Mouse (Mus musculus): ENCODE results near the gene Ahrr. TPM values are rescaled to one million over a fixed set of nuclear protein-coding genes. Genes with fewer than 3 reads are reported as not detected.

Gene Ahrr
- 0.02 and 0.51 TPM in 2 replicates for total RNA-seq (2015)
- total RNA-seq (2017): 0.25 and 0.34 TPM in 2 replicates

GRCm38 (mm10) chr13:74292167-74292566 is at the start of gene Ahrr:
Gene Ahrr, minus strand, starts transcription at chr13:74292331.
- peak; percentile 99 for ATAC-seq (replicated peaks; ENCODE audit: poor library complexity)

- peak; percentile 100 for ATAC-seq (replicated peaks; ENCODE audit: poor library complexity)
These were observed 48.9 kb upstream of the Ahrr start for GRCm38 (mm10) chr13:74341036-74341435.

DNA sequence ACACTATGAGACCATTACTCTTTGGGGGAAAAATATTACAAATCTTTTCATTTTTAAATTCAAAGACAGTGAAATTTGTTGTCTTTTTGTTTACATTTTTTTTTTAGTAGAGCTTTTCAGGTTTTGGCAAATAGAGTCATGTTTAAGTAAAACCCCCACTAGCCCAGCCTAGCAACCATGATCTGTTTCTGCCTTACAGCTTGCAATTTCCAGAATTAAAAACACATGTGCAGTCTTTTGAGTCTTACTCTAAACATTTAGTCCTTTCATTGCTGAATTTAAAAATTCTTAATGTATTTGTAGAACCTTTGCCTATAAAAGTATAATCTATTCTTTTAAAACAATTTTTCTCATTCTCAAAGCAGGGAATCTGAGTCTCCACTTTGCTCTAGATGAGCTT is 37.2 kb upstream of the Ahrr start:
- no peak for ATAC-seq (replicated peaks; ENCODE audit: poor library complexity)

GRCm38 (mm10) chr13:74317170-74317849 is 25.2 kb upstream of the Ahrr start, which contains the start of gene Pdcd6:
Gene Pdcd6, minus strand, starts transcription at chr13:74317580.
- ATAC-seq (replicated peaks; ENCODE audit: poor library complexity): peak; percentile 95

GRCm38 (mm10) chr13:74316789-74317169 is 24.6 kb upstream of the Ahrr start:
- no peak; the same call in 1 of the 2 replicates for ATAC-seq (replicated peaks; ENCODE audit: poor library complexity)

DNA sequence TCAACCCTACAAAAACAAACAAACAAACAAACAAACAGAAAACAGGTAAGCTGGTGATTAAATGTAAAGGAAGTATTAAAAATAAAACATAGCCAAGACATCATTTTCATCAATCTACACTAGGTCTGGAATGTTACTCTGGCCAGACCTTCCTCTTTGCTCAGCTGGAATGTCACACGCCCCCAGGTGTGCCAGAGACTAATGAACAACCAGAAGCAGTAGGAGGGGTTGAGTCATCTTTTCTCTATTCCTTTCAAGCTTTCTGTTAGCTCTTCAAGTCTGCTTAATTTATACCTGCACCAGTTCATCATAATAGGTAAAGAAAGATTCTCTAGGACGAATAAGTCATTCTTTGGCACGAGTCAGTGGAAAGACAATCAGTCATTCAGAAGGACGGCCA is 24.3 kb upstream of the Ahrr start:
- ATAC-seq (replicated peaks; ENCODE audit: poor library complexity): no peak

- ATAC-seq (replicated peaks; ENCODE audit: poor library complexity): no peak
These were observed 22.5 kb upstream of the Ahrr start for GRCm38 (mm10) chr13:74314616-74315015.

DNA sequence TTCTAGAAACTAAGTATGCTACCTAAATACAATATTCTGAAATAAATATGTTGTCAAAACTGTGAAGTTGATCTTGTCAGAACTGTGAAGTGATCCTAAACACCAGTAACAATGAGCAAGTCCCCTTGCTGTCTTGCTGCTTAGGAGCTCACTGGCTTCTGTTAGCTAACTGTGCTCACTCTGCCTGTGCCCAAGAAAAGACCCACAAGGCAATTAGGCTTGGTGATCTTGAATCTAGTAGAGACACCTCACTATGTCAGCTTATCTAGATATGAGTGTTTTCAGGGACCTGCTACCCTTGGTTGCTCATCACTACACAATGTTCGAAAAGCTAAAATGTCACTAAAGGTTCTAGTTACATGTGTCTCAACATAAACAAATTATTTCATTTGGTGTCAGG is 13.6 kb upstream of the Ahrr start:
- no peak for ATAC-seq (replicated peaks; ENCODE audit: poor library complexity)

DNA sequence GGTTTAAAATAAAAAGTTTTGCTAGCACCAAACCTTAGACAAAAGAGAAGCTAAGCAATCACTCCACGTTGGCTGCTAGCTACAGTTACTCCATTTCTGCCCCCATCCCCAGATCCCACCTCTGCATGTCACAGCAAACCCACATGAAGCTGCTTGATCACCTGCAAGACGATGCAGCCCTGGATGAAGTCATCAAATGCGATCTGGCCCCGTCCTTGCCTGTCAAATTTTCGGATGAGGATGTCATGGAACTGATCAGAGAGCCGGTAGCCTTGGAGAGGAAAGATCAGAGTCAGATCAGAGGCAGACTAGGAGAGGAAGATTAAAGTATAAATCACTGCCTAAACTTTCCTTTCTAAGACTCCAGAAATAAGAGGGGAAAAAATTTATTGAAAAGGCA is 13.2 kb upstream of the Ahrr start:
- ATAC-seq (replicated peaks; ENCODE audit: poor library complexity): no peak

DNA sequence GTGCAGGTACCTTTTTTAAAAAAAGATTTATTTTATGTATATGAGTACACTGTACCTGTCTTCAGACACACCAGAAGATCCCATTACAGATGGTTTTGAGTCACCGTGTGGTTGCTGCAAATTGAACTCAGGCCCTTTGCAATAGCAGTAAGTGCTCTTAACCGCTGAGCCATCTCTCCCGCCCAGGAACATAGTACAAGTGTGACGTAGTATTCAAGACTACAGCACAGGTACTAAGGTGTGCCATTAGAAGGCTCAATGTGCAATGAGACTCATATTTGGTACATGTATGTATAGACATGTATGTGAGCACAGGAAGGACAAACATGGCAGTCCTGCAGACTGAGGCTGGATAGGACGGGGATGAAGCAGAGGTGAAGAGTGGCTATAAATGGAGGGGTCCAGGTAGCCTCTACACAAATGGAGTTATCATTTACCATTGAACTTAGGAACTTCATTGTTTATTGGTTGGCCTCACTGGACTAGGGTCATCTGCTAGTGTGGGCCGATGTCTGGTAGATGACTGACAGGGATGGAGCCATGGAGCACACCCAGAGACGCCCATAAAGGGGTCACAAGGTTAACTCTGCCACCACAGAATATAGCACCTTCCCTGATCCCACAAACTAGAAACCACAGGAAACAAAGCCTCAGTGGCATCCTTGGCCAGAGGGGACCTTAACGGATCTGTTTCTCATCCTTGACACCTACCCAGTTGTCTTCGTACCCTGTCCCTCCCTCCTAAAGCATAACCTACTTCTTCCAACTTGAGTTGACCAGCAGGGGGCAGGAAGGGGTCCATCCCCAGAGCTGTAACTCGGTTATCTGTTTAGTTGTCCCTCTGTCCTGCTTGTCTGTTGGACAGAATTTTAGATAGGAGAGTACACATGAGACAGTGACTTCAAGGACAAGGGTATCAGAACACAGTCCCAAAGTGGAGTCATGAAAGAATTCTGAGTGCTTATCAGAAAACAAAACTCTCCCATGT is 10.2 kb upstream of the Ahrr start:
- ATAC-seq (replicated peaks; ENCODE audit: poor library complexity): peak; percentile 40

DNA sequence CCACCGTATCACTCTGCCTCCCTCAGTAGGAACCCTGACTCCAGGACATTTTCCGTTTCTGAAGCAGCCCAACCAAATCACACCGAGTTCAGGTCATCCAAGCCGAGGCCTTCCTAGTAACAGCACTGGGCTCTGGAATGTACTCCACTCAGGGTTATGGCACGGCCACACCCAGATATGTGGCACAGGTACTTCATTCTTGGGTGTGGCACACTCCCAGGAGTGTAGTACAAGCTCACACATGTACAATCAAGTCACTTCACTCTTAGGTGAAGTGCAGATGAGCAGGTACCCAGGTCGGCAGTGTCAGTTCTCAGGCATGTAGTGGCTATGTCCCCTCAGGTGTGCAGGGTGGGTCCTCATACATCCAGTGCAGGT is 9.5 kb upstream of the Ahrr start:
- ATAC-seq (replicated peaks; ENCODE audit: poor library complexity): no peak; the same call in 1 of the 2 replicates

DNA sequence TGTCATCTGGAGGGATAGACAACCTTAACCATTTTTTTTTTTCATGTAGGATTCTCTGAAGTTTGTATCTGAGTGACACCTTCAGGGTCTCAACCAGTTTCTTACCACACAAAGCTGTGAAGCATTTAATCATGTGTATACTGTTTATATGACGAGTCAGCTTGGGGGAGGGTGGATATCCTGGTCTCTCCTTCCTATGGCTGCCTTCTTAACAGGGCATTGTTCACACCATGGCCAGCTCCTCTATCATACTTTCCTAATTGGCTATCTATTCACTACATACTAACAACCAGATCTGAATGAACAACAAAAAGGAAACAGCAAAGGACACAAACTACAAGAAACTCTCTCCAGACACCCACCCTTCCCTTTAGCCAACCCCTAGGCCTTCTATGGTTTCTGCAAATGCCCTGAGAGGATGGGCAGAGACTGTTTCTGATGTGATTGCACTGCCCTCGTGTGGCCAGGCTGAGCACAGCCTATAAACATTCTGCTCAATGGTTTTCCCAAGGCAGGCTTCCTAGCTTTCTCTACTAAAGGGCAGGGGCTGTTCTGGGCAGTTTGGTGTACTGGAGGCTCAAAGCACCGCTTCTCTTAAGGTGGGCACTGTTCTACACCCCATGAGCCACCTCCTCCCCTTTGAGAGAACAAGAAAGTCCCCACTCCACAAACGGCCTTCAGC is 8.9 kb upstream of the Ahrr start:
- ATAC-seq (replicated peaks; ENCODE audit: poor library complexity): peak; percentile 98

GRCm38 (mm10) chr13:74296376-74296775 is 4.2 kb upstream of the Ahrr start:
- ATAC-seq (replicated peaks; ENCODE audit: poor library complexity): no peak

GRCm38 (mm10) chr13:74289646-74290045 is 2.5 kb downstream of the Ahrr start:
- ATAC-seq (replicated peaks; ENCODE audit: poor library complexity): no peak

- ATAC-seq (replicated peaks; ENCODE audit: poor library complexity): no peak
These were observed 9.8 kb downstream of the Ahrr start for GRCm38 (mm10) chr13:74282299-74282698.

GRCm38 (mm10) chr13:74275726-74276125 is 16.4 kb downstream of the Ahrr start:
- peak; percentile 37; the same call in 1 of the 2 replicates for ATAC-seq (replicated peaks; ENCODE audit: poor library complexity)

GRCm38 (mm10) chr13:74260231-74260992 is 31.7 kb downstream of the Ahrr start:
- ATAC-seq (replicated peaks; ENCODE audit: poor library complexity): peak; percentile 78

GRCm38 (mm10) chr13:74259460-74260230 is 32.5 kb downstream of the Ahrr start:
- ATAC-seq (replicated peaks; ENCODE audit: poor library complexity): peak; percentile 87

- ATAC-seq (replicated peaks; ENCODE audit: poor library complexity): peak; percentile 82
These were observed 45.6 kb downstream of the Ahrr start for GRCm38 (mm10) chr13:74246494-74246893.

DNA sequence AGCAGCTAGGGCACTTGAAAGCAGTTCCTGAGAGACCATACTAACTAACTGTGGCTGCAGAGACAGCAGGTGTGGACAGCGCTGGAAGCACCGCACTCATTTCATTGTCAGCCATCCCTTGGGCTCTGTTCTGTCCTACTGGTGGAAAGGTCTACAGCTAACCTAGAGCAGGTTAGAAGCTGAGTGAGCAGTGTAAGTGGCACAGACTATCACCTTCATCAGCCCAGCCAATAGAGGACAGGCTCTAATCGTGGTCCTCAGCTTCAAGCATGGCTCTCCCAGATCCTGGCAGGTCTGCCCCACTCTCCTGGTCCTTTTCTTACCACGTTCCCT is 46.3 kb downstream of the Ahrr start:
- no peak; the same call in 1 of the 2 replicates for ATAC-seq (replicated peaks; ENCODE audit: poor library complexity)

Data from megakaryocyte progenitor cell, adult 5-6 weeks (primary cell).